Mouse (Mus musculus) heart, adult 2 months (tissue): Measurements from ENCODE around the gene Ccdc187.

Experiments
- CTCF ChIP-seq: fragments of 200-600 bp; IDR thresholded peaks from 2 replicates; pipeline ENCODE4 v1.8.1; 2022; ENCODE audit warnings: antibody characterized with exemption, mild to moderate bottlenecking, moderate library complexity
- EP300 ChIP-seq: fragments of 200-500 bp; IDR thresholded peaks from 2 replicates; pipeline ENCODE4 v1.6.1; 2011; ENCODE audit warnings: low read depth, low read length, control low read depth; ENCODE audit not compliant: insufficient read depth
- POLR2A ChIP-seq: fragments of 200-500 bp; IDR thresholded peaks from 2 replicates; pipeline ENCODE4 v1.6.1; 2011; ENCODE audit warnings: mild to moderate bottlenecking, low read depth, low read length, control low read depth; ENCODE audit not compliant: insufficient read depth

DNA sequence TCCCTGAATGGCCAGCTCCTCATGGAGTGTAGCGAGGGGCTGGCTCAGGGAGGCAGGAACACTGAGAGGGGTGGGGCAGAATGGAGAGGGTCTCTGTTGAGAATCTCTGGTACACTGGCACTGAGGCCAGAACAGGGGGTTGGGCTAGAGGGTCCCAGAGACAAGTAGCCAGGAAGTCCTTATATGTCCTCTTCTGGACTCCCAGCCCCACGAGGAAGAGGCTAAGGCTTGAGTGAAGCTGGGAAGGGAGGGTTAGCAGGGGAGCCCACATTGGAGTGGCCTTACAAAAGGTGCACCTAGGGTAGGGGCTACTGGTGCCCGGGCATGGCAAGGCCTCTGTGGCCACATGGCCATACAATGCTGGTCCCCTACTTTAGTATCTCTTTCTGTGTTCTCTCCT, 23.0 kb upstream of the Ccdc187 start:
- TF ChIP-seq CTCF (no peak), POLR2A (no peak), EP300 (no peak)
